Mouse (Mus musculus) embryonic facial prominence, embryonic 14.5 days (tissue): ENCODE results near the gene Gm49486. TPM values are rescaled to one million over a fixed set of nuclear protein-coding genes. Genes with fewer than 3 reads are reported as not detected.

Experiments
- ATAC-seq: fragments of 200-750 bp; cut with Nextera tagmentation; 2 replicates; pipeline ENCODE4 v1.8.0; 2017; ENCODE audit warnings: low read depth, moderate number of reproducible peaks, moderate TSS enrichment
- DNase-seq: peaks from one replicate; pipeline ENCODE4 v3.0.0-alpha.2; 2015; ENCODE audit warnings: low spot score
- H3K27ac ChIP-seq: fragments of 300-500 bp; sonication (generic); replicated peaks from 2 replicates; pipeline ENCODE4 v1.5.1; 2014; ENCODE audit warnings: low read depth, mild to moderate bottlenecking, low read length, moderate library complexity
- H3K27me3 ChIP-seq: fragments of 300-500 bp; sonication (generic); replicated peaks from 2 replicates; pipeline ENCODE4 v1.6.1; 2014; ENCODE audit warnings: low read length; ENCODE audit not compliant: control insufficient read depth, insufficient read depth
- H3K36me3 ChIP-seq: fragments of 300-500 bp; sonication (generic); 2 replicates; pipeline ENCODE4 v1.6.1; 2014; ENCODE audit warnings: low read length, mixed read lengths; ENCODE audit not compliant: control insufficient read depth, insufficient read depth
- H3K4me1 ChIP-seq: fragments of 300-500 bp; sonication (generic); 2 replicates; pipeline ENCODE4 v1.6.1; 2014; ENCODE audit warnings: antibody characterized with exemption, low read length; ENCODE audit not compliant: control insufficient read depth, insufficient read depth
- H3K4me2 ChIP-seq: fragments of 300-500 bp; sonication (generic); 2 replicates; pipeline ENCODE4 v1.6.1; 2014; ENCODE audit warnings: low read depth, mild to moderate bottlenecking, low read length, moderate library complexity, mixed read lengths
- H3K4me3 ChIP-seq: fragments of 300-500 bp; sonication (generic); 2 replicates; pipeline ENCODE4 v1.5.1; 2014; ENCODE audit warnings: low read depth, mild to moderate bottlenecking, low read length
- H3K9ac ChIP-seq: fragments of 300-500 bp; sonication (generic); 2 replicates; pipeline ENCODE4 v1.6.1; 2014; ENCODE audit warnings: low read depth, mild to moderate bottlenecking, low read length, moderate library complexity, mixed read lengths
- H3K9me3 ChIP-seq: fragments of 300-500 bp; sonication (generic); 2 replicates; pipeline ENCODE4 v1.6.1; 2016; ENCODE audit warnings: low read length; ENCODE audit not compliant: control insufficient read depth
- WGBS: fragments of 180-500 bp; shearing (Covaris S2); extraction: QIAGEN DNeasy Blood & Tissue Kit; methylation state at CpG from one replicate; pipeline ENCODE4 v1.1.7; 2014; 5-methylcytosine and 5-hydroxymethylcytosine counted together
- polyA plus RNA-seq: library from polyadenylated mRNA; unstranded; fragments of >200 nt; fragmentation: Nextera tagmentation; extraction: Ambion mirVana; gene quantifications from 2 replicates; pipeline ENCODE4 v1.2.1, GENCODE M21; 2014

The Gm49486 gene
- polyA plus RNA-seq, 1 experiment from 2014 or later = 1.1 TPM

- H3K27me3 ChIP-seq = no peaks in the 10 kb centered on the region
- ATAC-seq (no peak), DNase-seq (no peak)
- no peaks in the 10 kb centered on the region for H3K36me3 ChIP-seq
- H3K9ac ChIP-seq = no peak overlapping the region
- no peak overlapping the region for H3K4me3 ChIP-seq
- WGBS = 74% methylated on average over 8 of the region's 8 CpGs
- peaks cover 21% of the 10 kb centered on the region for H3K4me1 ChIP-seq
- no peaks in the 10 kb centered on the region for H3K9me3 ChIP-seq
- no peak overlapping the region for H3K4me2 ChIP-seq
- no peak overlapping the region for H3K27ac ChIP-seq
These were observed 33.7 kb upstream of the Gm49486 start for GRCm38 (mm10) chr15:79195492-79195891.

- Histone ChIP-seq H3K27ac (no peak overlapping the region), H3K27me3 (no peaks in the 10 kb centered on the region), H3K4me3 (no peak overlapping the region), H3K36me3 (no peaks in the 10 kb centered on the region), H3K9me3 (no peaks in the 10 kb centered on the region), H3K4me1 (peaks cover 16% of the 10 kb centered on the region), H3K4me2 (no peak overlapping the region), H3K9ac (no peak overlapping the region)
- WGBS = 89% methylated on average over 11 of the region's 12 CpGs
- DNase-seq (no peak), ATAC-seq (no peak)
These were observed 29.7 kb upstream of the Gm49486 start for GRCm38 (mm10) chr15:79199390-79199976.

- Histone ChIP-seq H3K4me3 (no peak overlapping the region), H3K9ac (peak overlapping the region; percentile 34)
- ATAC-seq = peak; percentile 79
These were observed 27.6 kb upstream of the Gm49486 start for GRCm38 (mm10) chr15:79201491-79202150.

GRCm38 (mm10) chr15:79202575-79202974 is 26.6 kb upstream of the Gm49486 start:
- Histone ChIP-seq H3K4me3 (no peak overlapping the region), H3K9ac (peak overlapping the region; percentile 20; the same call in 1 of the 2 replicates), H3K36me3 (no peaks in the 10 kb centered on the region), H3K27me3 (no peaks in the 10 kb centered on the region), H3K4me2 (no peak overlapping the region), H3K4me1 (peaks cover 15% of the 10 kb centered on the region; the same call in 1 of the 2 replicates), H3K27ac (peak overlapping the region; percentile 58), H3K9me3 (no peaks in the 10 kb centered on the region)
- 35% methylated on average over 10 of the region's 10 CpGs for WGBS
- peak; percentile 59 for DNase-seq
- ATAC-seq = peak; percentile 51; the same call in 1 of the 2 replicates

More at GRCm38 (mm10) chr15:79201491-79202150, 27.6 kb upstream of the Gm49486 start:
- peak overlapping the region; percentile 40; the same call in 1 of the 2 replicates for H3K4me2 ChIP-seq
- WGBS = 17% methylated on average over 9 of the region's 13 CpGs
- H3K9me3 ChIP-seq = no peaks in the 10 kb centered on the region
- H3K27ac ChIP-seq = peak overlapping the region; percentile 58
- H3K27me3 ChIP-seq = no peaks in the 10 kb centered on the region
- peaks cover 15% of the 10 kb centered on the region; the same call in 1 of the 2 replicates for H3K4me1 ChIP-seq
- no peaks in the 10 kb centered on the region for H3K36me3 ChIP-seq
- peak; percentile 64 for DNase-seq

- 73% methylated on average over 6 of the region's 6 CpGs for WGBS
- Histone ChIP-seq H3K27me3 (no peaks in the 10 kb centered on the region), H3K4me2 (no peak overlapping the region), H3K4me1 (no peaks in the 10 kb centered on the region), H3K9me3 (no peaks in the 10 kb centered on the region), H3K36me3 (no peaks in the 10 kb centered on the region), H3K9ac (no peak overlapping the region), H3K27ac (no peak overlapping the region), H3K4me3 (no peak overlapping the region)
- ATAC-seq (no peak), DNase-seq (no peak)
These were observed 21.0 kb upstream of the Gm49486 start for GRCm38 (mm10) chr15:79208211-79208610.

GRCm38 (mm10) chr15:79208758-79209439 is 20.3 kb upstream of the Gm49486 start:
- Histone ChIP-seq H3K4me1 (no peaks in the 10 kb centered on the region), H3K4me3 (no peak overlapping the region), H3K4me2 (no peak overlapping the region), H3K9me3 (no peaks in the 10 kb centered on the region), H3K9ac (no peak overlapping the region), H3K27ac (no peak overlapping the region), H3K27me3 (no peaks in the 10 kb centered on the region), H3K36me3 (no peaks in the 10 kb centered on the region)
- no peak for DNase-seq
- 83% methylated on average over 22 of the region's 27 CpGs for WGBS
- 0 out of 2 replicates have a peak, but pooled peaks have one; percentile 28 for ATAC-seq

GRCm38 (mm10) chr15:79210357-79210756 is 18.8 kb upstream of the Gm49486 start:
- Histone ChIP-seq H3K4me2 (no peak overlapping the region), H3K9ac (no peak overlapping the region), H3K27me3 (no peaks in the 10 kb centered on the region), H3K36me3 (no peaks in the 10 kb centered on the region), H3K4me3 (no peak overlapping the region), H3K9me3 (no peaks in the 10 kb centered on the region), H3K27ac (no peak overlapping the region), H3K4me1 (no peaks in the 10 kb centered on the region)
- DNase-seq (no peak), ATAC-seq (no peak)
- WGBS = 58% methylated on average over 2 of the region's 2 CpGs

GRCm38 (mm10) chr15:79212750-79213446 is 16.3 kb upstream of the Gm49486 start:
- Histone ChIP-seq H3K27ac (peak overlapping the region; percentile 39; the same call in 1 of the 2 replicates), H3K4me2 (no peak overlapping the region), H3K36me3 (no peaks in the 10 kb centered on the region), H3K4me1 (no peaks in the 10 kb centered on the region), H3K9me3 (no peaks in the 10 kb centered on the region), H3K27me3 (no peaks in the 10 kb centered on the region), H3K4me3 (no peak overlapping the region), H3K9ac (no peak overlapping the region)
- 60% methylated on average over 26 of the region's 26 CpGs for WGBS
- ATAC-seq (peak; percentile 62; the same call in 1 of the 2 replicates), DNase-seq (peak; percentile 56)
